Mouse (Mus musculus) heart, embryonic 14.5 days (tissue): ENCODE results near the gene Ndufb10. TPM values are rescaled to one million over a fixed set of nuclear protein-coding genes. Genes with fewer than 3 reads are reported as not detected.

ENCODE experiments used
- ATAC-seq: fragments of 200-750 bp; cut with Nextera tagmentation; 2 replicates; pipeline ENCODE4 v1.8.0; 2017; ENCODE audit warnings: low read depth, moderate TSS enrichment; ENCODE audit not compliant: insufficient number of reproducible peaks, insufficient read depth, low FRiP score
- H3K27ac ChIP-seq, 2 experiments: fragments of 200-500 bp in 1 of 2; fragments of 300-500 bp in 1 of 2; sonication (generic) in 1 of 2; replicated peaks in 1 of 2; 2 replicates each; pipeline ENCODE4 v1.5.1; 2012 to 2014; ENCODE audit warnings: low read depth in 2 of 2, low read length in 2 of 2, control low read depth in 1 of 2, mild to moderate bottlenecking in 1 of 2, mixed read lengths in 1 of 2; ENCODE audit not compliant: control insufficient read depth in 1 of 2, insufficient read depth in 1 of 2
- H3K27me3 ChIP-seq: fragments of 300-500 bp; sonication (generic); 2 replicates; pipeline ENCODE4 v1.6.1; 2014; ENCODE audit warnings: mild to moderate bottlenecking, low read length, control low read depth; ENCODE audit not compliant: control insufficient read depth, insufficient read depth
- H3K36me3 ChIP-seq: fragments of 300-500 bp; sonication (generic); 2 replicates; pipeline ENCODE4 v1.6.1; 2014; ENCODE audit warnings: mild to moderate bottlenecking, control low read depth, low read length, mixed read lengths; ENCODE audit not compliant: control insufficient read depth, insufficient read depth
- H3K4me1 ChIP-seq, 2 experiments: fragments of 200-500 bp in 1 of 2; fragments of 300-500 bp in 1 of 2; sonication (generic) in 1 of 2; 2 replicates each; pipeline ENCODE4 v1.6.1; 2012 to 2014; ENCODE audit warnings: low read length in 2 of 2, control low read depth in 1 of 2, mixed read lengths in 1 of 2; ENCODE audit not compliant: control insufficient read depth in 2 of 2, insufficient read depth in 2 of 2
- H3K4me2 ChIP-seq: fragments of 300-500 bp; sonication (generic); 2 replicates; pipeline ENCODE4 v1.6.1; 2014; ENCODE audit warnings: mild to moderate bottlenecking, low read length
- H3K4me3 ChIP-seq, 2 experiments: fragments of 200-500 bp in 1 of 2; fragments of 300-500 bp in 1 of 2; sonication (generic) in 1 of 2; 2 replicates each; pipeline ENCODE4 v1.5.1; 2012 to 2014; ENCODE audit warnings: low read length in 2 of 2, mild to moderate bottlenecking in 2 of 2, control low read depth in 1 of 2, low read depth in 1 of 2, moderate library complexity in 1 of 2; ENCODE audit not compliant: control insufficient read depth in 1 of 2, insufficient read depth in 1 of 2
- H3K9ac ChIP-seq: fragments of 300-500 bp; sonication (generic); 2 replicates; pipeline ENCODE4 v1.6.1; 2014; ENCODE audit warnings: mild to moderate bottlenecking, low read length
- H3K9me3 ChIP-seq: fragments of 300-500 bp; sonication (generic); 2 replicates; pipeline ENCODE4 v1.6.1; 2016; ENCODE audit warnings: low read length, control low read depth; ENCODE audit not compliant: control insufficient read depth
- WGBS: fragments of 180-500 bp; shearing (Covaris S2); extraction: QIAGEN DNeasy Blood & Tissue Kit; methylation state at CpG from one replicate; pipeline ENCODE4 v1.1.7; 2014; 5-methylcytosine and 5-hydroxymethylcytosine counted together
- polyA plus RNA-seq: library from polyadenylated mRNA; unstranded; fragments of >200 nt; fragmentation: Nextera tagmentation; extraction: Ambion mirVana; gene quantifications from 2 replicates; pipeline ENCODE4 v1.2.1, GENCODE M21; 2014

Gene Ndufb10
- polyA plus RNA-seq, 1 experiment from 2014 or later, result 564 TPM

GRCm38 (mm10) chr17:24752415-24753394 is 28.4 kb upstream of the Ndufb10 start, which contains the start of gene Hs3st6:
TSS of gene Hs3st6 (plus strand) at chr17:24752988.
- Histone ChIP-seq H3K27ac (no peak within 1 kb of the TSS), H3K36me3 (no peaks in the 10 kb centered on the region), H3K9me3 (no peaks in the 10 kb centered on the region), H3K4me1 (peaks cover 3 to 12% of the 10 kb centered on the region in 2 experiments; a peak in 3 of 4 replicates), H3K4me2 (peak within 1 kb of the TSS; percentile 97), H3K4me3 (peak within 1 kb of the TSS; percentile 54 to 55), H3K9ac (peak within 1 kb of the TSS; percentile 61), H3K27me3 (peaks cover 64% of the 10 kb centered on the region)
- WGBS, result under 1% methylated on average over 69 of the region's 82 CpGs
- peak; percentile 74 for ATAC-seq

GRCm38 (mm10) chr17:24751528-24751927 is 27.2 kb upstream of the Ndufb10 start:
- 12% methylated on average over 4 of the region's 4 CpGs for WGBS

GRCm38 (mm10) chr17:24746986-24747385 is 22.7 kb upstream of the Ndufb10 start:
- Histone ChIP-seq H3K9me3 (no peaks in the 10 kb centered on the region), H3K4me3 (no peak overlapping the region), H3K36me3 (peaks cover 10% of the 10 kb centered on the region; the same call in 1 of the 2 replicates), H3K4me1 (no peaks in the 10 kb centered on the region), H3K4me2 (no peak overlapping the region), H3K27ac (no peak overlapping the region), H3K9ac (no peak overlapping the region), H3K27me3 (peaks cover 21% of the 10 kb centered on the region)
- ATAC-seq, result no peak
- WGBS, result 34% methylated on average over 4 of the region's 4 CpGs

More at GRCm38 (mm10) chr17:24751528-24751927, 27.2 kb upstream of the Ndufb10 start:
- Histone ChIP-seq H3K9ac (no peak overlapping the region), H3K9me3 (no peaks in the 10 kb centered on the region), H3K36me3 (no peaks in the 10 kb centered on the region), H3K27ac (no peak overlapping the region), H3K4me2 (no peak overlapping the region), H3K4me3 (no peak overlapping the region), H3K4me1 (peaks cover 3 to 12% of the 10 kb centered on the region in 2 experiments; a peak in 3 of 4 replicates), H3K27me3 (peaks cover 64% of the 10 kb centered on the region)
- ATAC-seq, result no peak

GRCm38 (mm10) chr17:24745526-24746497 is 21.5 kb upstream of the Ndufb10 start:
- no peak overlapping the region for H3K27ac ChIP-seq
- H3K27me3 ChIP-seq, result peaks cover 11% of the 10 kb centered on the region
- H3K9me3 ChIP-seq, result no peaks in the 10 kb centered on the region
- no peak overlapping the region for H3K4me2 ChIP-seq
- H3K4me3 ChIP-seq, result no peak overlapping the region
- H3K4me1 ChIP-seq, result no peaks in the 10 kb centered on the region
- H3K9ac ChIP-seq, result no peak overlapping the region
- 22% methylated on average over 7 of the region's 7 CpGs for WGBS
- ATAC-seq, result no peak
- H3K36me3 ChIP-seq, result peaks cover 21% of the 10 kb centered on the region; the same call in 1 of the 2 replicates

GRCm38 (mm10) chr17:24744381-24744780 is 20.1 kb upstream of the Ndufb10 start:
- Histone ChIP-seq H3K27me3 (no peaks in the 10 kb centered on the region; the same call in 1 of the 2 replicates), H3K36me3 (peaks cover 31% of the 10 kb centered on the region), H3K27ac (no peak overlapping the region), H3K9ac (no peak overlapping the region), H3K4me1 (no peaks in the 10 kb centered on the region), H3K9me3 (no peaks in the 10 kb centered on the region), H3K4me2 (no peak overlapping the region), H3K4me3 (no peak overlapping the region)
- no peak for ATAC-seq
- 66% methylated on average over 3 of the region's 3 CpGs for WGBS

- ATAC-seq, result no peak
- Histone ChIP-seq H3K9ac (no peak overlapping the region), H3K27ac (no peak overlapping the region), H3K27me3 (no peaks in the 10 kb centered on the region; the same call in 1 of the 2 replicates), H3K36me3 (peaks cover 31% of the 10 kb centered on the region), H3K4me1 (no peaks in the 10 kb centered on the region), H3K9me3 (no peaks in the 10 kb centered on the region), H3K4me2 (no peak overlapping the region), H3K4me3 (no peak overlapping the region)
- WGBS, result 64% methylated on average over 5 of the region's 5 CpGs
Measured at GRCm38 (mm10) chr17:24743896-24744295, 19.6 kb upstream of the Ndufb10 start.

GRCm38 (mm10) chr17:24742307-24742706 is 18.0 kb upstream of the Ndufb10 start:
- Histone ChIP-seq H3K9me3 (no peaks in the 10 kb centered on the region), H3K4me2 (no peak overlapping the region), H3K4me1 (peaks cover under 1 to 3% of the 10 kb centered on the region in 2 experiments; a peak in 2 of 4 replicates), H3K27ac (no peak overlapping the region), H3K36me3 (peaks cover 31% of the 10 kb centered on the region), H3K27me3 (no peaks in the 10 kb centered on the region), H3K9ac (no peak overlapping the region), H3K4me3 (no peak overlapping the region)
- WGBS, result 70% methylated on average over 8 of the region's 8 CpGs
- no peak for ATAC-seq
